Mouse (Mus musculus) regulatory T cell (primary cell): ENCODE results near the gene Txnrd1.

Experiments
- in situ Hi-C: fragments of 300-600 bp; cut with MboI, MseI; formaldehyde crosslinking; loops from one replicate; pipeline ENCODE4 v1.15.1; 2025; ENCODE audit warnings: high pct_unique_total_duplicates

The Txnrd1 gene

GRCm38 (mm10) chr10:82863827-82864226, 30.1 kb downstream of the Txnrd1 start:
- in situ Hi-C loops = loop anchor here (10.0 kb wide), 1 partner anchor 219 kb away; no protein-coding TSS in a partner anchor

GRCm38 (mm10) chr10:82866356-82866755, 32.6 kb downstream of the Txnrd1 start, which contains the start of gene Eid3:
Eid3 (plus strand) TSS chr10:82866626.
- in situ Hi-C loops = loop anchor here (10.0 kb wide), 1 partner anchor 222 kb away; no protein-coding TSS in a partner anchor

GRCm38 (mm10) chr10:82866832-82867231, 33.1 kb downstream of the Txnrd1 start:
- in situ Hi-C loops = loop anchor here (10.0 kb wide), 1 partner anchor 222 kb away; no protein-coding TSS in a partner anchor

GRCm38 (mm10) chr10:82868418-82869086, 34.8 kb downstream of the Txnrd1 start:
- in situ Hi-C loops = loop anchor here (10.0 kb wide), 1 partner anchor 224 kb away; no protein-coding TSS in a partner anchor

GRCm38 (mm10) chr10:82875446-82875845, 41.7 kb downstream of the Txnrd1 start:
- in situ Hi-C loops = no loop called here

GRCm38 (mm10) chr10:82876076-82876796, 42.5 kb downstream of the Txnrd1 start:
- in situ Hi-C loops = no loop called here

GRCm38 (mm10) chr10:82887354-82887753, 53.6 kb downstream of the Txnrd1 start:
- in situ Hi-C loops = no loop called here

- in situ Hi-C loops = no loop called here
Observed at GRCm38 (mm10) chr10:82888576-82888975, 54.8 kb downstream of the Txnrd1 start.

GRCm38 (mm10) chr10:82889447-82889973, 55.8 kb downstream of the Txnrd1 start:
- in situ Hi-C loops = no loop called here

- in situ Hi-C loops = no loop called here
Observed at GRCm38 (mm10) chr10:82890936-82891335, 57.2 kb downstream of the Txnrd1 start.

- in situ Hi-C loops = no loop called here
Observed at GRCm38 (mm10) chr10:82891427-82891826, 57.7 kb downstream of the Txnrd1 start.

- in situ Hi-C loops = no loop called here
Observed at GRCm38 (mm10) chr10:82892442-82893055, 58.8 kb downstream of the Txnrd1 start.

GRCm38 (mm10) chr10:82893872-82894650, 60.3 kb downstream of the Txnrd1 start:
- in situ Hi-C loops = no loop called here

- in situ Hi-C loops = no loop called here
Observed at GRCm38 (mm10) chr10:82897936-82898335, 64.2 kb downstream of the Txnrd1 start.

- in situ Hi-C loops = no loop called here
Observed at GRCm38 (mm10) chr10:82898893-82899292, 65.1 kb downstream of the Txnrd1 start.

- in situ Hi-C loops = loop anchor here (5.0 to 10.0 kb wide), 4 partner anchors 88 to 615 kb away; no protein-coding TSS in a partner anchor
Observed at GRCm38 (mm10) chr10:82899810-82900421, 66.2 kb downstream of the Txnrd1 start.

GRCm38 (mm10) chr10:82900546-82900945, 66.8 kb downstream of the Txnrd1 start:
- in situ Hi-C loops = loop anchor here (5.0 to 10.0 kb wide), 4 partner anchors 88 to 614 kb away; no protein-coding TSS in a partner anchor

GRCm38 (mm10) chr10:82901436-82901835, 67.7 kb downstream of the Txnrd1 start:
- in situ Hi-C loops = loop anchor here (5.0 to 10.0 kb wide), 4 partner anchors 89 to 613 kb away; no protein-coding TSS in a partner anchor

GRCm38 (mm10) chr10:82908526-82908925, 74.8 kb downstream of the Txnrd1 start:
- in situ Hi-C loops = loop anchor here (5.0 to 10.0 kb wide), 4 partner anchors 286 to 634 kb away; partner anchors contain the start of gene Washc4

- in situ Hi-C loops = loop anchor here (5.0 to 10.0 kb wide), 4 partner anchors 285 to 633 kb away; partner anchors contain the start of gene Washc4
Observed at GRCm38 (mm10) chr10:82909382-82909781, 75.6 kb downstream of the Txnrd1 start.
